Mouse (Mus musculus): ENCODE data around the gene Speer1.
"Not testable (repeated sequence)": the region's sequence is repeated elsewhere in the genome, so short reads cannot be mapped to it uniquely, and the experiment has no call there.

The Speer1 gene

GRCm38 (mm10) chr5:11341216-11341615, at the start of gene Speer1:
Gene Speer1 (plus strand): TSS chr5:11341516.
- not testable (repeated sequence) for DNase-seq
